Mouse (Mus musculus) induced T-regulatory cell, adult 2 months (primary cell): ENCODE measurements around the gene Rtbdn.
A peak's percentile ranks its signal among the peaks of the same experiment; 100 is the strongest.

Experiments
- DNase-seq: peaks from one replicate; pipeline ENCODE4 v3.0.0-alpha.2; 2012; ENCODE audit warnings: low read depth

Gene Rtbdn

GRCm38 (mm10) chr8:84925557-84925956, 21.2 kb upstream of the Rtbdn start:
- DNase-seq = no peak

- DNase-seq = no peak
These were observed 19.3 kb upstream of the Rtbdn start for GRCm38 (mm10) chr8:84927513-84927912.

- peak; percentile 81 for DNase-seq
These were observed 18.1 kb upstream of the Rtbdn start for GRCm38 (mm10) chr8:84928456-84929306.

DNA sequence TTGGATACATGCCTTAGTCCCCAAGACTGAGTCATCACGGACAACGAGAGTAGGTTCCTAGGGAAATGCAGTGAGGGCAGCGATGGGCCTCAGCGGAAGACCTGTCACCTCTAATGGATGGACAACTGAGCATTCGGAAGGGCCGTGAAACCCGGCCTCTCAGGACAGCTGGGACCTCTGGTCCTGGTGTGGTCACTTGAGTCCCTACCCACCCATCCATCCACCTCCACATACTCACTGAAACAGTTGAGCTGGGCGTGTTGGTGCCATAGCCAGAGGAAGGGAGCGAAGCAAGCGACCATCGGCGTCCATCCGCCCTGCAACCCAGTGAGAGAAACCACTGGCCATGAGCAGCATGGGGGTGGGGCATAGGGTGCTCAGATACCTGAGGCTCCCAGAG, 16.2 kb upstream of the Rtbdn start:
- DNase-seq = no peak

- peak; percentile 10 for DNase-seq
These were observed 12.8 kb upstream of the Rtbdn start for GRCm38 (mm10) chr8:84933767-84934559.

DNA sequence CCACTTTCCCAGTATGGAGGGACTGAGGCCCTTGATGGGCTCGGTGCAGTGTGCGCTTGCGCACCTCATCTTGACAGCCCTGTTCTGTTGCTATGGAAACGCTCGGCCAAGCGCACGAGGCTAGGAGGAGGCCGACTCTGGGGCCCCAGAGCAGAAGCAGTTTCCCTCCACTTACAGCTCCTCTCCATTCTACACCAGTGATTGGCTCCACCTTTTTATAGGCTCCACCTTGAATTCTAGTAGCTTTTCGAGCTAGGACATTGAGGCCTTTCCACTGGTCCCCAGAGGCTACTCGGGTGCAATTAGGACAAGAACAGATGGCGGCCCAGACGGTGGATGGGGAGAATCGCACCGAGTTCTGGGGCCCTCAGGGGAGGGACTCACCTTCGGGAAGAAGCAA, 11.9 kb upstream of the Rtbdn start:
- DNase-seq = peak; percentile 48

GRCm38 (mm10) chr8:84935489-84935888, 11.3 kb upstream of the Rtbdn start:
- DNase-seq = no peak

DNA sequence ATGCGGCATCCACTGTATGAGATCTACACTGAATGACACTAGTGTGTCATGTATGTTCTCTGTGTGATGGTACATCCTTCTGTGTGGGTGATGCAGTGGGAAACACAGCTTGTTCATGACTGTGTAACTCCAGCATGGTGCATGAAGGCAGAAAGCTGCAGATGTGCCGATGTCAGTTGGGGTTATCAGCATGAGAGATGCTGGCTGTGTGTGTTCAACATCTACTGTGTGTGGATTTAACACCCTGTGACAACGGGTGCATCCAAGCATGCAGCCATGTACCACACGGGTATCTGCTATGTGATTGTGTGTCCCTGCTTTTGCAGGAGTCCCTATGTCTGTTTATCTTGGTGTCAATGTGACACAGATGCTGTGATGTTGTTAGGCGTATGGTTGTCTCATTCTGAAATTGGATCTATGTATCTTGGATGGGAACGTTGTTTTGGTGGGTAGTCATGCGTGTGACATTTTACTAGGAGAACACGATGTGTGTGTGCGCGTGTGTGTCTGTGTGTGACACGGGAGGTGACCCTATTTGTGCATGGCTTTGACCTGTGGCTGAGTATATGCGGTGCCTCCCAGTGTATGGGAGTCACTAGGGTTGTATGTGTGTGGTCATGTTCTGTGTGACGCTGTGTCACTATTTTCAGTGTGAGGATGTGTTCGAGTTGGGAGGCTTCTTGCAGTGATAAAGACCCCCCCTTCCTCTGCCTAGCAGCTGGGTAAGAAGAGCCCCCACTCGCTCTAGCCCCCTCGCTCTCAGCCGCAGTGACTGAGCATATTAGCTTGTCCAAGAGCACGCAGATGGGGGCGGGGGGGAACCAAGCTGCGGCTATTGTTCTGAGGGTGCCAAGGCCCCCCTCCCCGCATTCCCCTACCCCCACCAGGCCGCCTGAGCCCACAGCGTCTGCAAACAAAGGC, 10.5 kb upstream of the Rtbdn start:
- DNase-seq = no peak

DNA sequence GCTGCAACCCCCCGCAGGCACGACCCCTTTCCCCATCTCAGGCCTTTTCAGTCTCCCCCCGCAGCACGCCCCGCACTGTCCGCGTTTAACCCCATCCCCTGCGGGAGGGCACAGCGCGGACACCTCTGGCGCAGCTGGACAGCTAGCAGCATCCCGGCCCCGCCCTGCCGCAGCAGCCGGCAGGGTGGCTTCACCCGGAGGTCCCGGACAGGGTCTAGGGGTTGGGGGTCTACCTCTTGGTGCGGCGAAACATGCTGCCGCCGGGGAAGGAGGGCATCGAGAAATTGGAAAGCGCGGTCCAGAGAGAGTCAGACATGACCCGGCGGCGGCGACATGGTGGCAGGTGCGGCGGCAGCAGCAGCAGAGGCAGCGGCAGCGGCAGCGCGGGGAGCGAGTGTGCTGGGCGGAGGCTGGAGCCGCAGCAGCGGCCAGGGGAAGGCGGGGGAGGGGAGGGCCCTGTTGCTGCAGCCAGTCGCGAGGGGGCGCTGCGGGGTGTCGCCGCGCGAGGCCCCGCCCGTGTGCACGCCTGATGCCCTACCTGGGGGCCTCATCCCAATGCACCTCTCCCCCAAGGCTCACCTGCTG, 9.7 kb upstream of the Rtbdn start, which contains the start of gene Mast1:
Gene Mast1, minus strand, starts transcription at position 398 of the 585 bp plus-strand sequence.
- peak; percentile 77 for DNase-seq

DNA sequence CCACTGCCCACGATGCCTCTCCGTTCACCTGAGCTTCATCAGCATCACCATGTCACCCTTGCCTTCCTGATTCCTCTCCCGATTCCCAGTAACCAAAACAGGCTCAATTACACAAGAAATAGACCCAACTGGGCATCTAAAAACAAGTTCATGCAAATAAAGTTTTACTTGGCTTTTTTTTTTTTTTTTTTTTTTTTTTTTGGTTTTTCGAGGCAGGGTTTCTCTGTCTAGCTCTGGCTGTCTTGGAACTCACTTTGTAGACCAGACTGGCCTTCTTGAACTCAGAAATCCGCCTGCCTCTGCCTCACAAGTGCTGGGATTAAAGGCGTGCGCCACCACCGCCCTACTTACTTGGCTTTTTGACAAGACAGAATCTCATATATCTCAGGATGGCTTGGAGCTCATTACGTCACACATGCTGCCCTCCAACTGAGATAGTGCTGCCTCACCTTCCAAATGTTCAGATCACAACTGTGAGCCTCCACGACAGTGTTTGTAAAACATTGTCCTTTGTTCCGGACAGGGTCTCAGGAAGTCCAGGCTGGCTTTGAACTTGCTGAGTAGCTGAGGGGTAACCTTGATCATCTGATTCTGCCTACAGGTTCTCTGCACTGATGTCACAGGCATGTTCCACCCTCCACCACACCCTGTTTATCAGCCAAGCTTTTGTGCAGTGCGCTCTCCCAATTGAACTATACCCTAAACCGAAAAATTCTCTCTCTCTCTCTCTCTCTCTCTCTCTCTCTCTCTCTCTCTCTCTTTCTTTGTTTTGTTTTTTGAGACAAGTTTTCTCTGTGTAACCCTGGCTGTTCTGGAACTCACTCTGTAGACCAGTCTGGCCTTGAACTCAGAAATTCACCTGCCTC, 8.9 kb upstream of the Rtbdn start:
- DNase-seq = no peak

DNA sequence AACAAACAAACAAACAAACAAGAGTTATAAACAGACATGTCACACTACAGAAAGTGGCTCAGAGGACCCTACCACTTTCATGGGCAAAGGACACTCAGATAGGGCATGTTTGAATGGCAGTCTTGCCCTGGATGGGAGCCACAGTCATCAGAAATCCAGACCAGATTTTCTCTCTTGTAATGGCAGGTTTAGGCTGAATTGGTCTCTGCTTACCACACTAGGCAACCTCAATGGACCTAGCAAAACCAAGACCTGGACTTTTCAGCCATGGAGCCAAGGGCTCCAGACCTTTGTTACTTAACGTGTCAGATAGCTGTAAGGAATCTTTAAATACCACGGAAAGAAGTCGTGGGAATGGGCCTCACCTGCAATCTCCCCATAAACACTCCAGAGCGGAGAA, 3.1 kb upstream of the Rtbdn start:
- DNase-seq = no peak

DNA sequence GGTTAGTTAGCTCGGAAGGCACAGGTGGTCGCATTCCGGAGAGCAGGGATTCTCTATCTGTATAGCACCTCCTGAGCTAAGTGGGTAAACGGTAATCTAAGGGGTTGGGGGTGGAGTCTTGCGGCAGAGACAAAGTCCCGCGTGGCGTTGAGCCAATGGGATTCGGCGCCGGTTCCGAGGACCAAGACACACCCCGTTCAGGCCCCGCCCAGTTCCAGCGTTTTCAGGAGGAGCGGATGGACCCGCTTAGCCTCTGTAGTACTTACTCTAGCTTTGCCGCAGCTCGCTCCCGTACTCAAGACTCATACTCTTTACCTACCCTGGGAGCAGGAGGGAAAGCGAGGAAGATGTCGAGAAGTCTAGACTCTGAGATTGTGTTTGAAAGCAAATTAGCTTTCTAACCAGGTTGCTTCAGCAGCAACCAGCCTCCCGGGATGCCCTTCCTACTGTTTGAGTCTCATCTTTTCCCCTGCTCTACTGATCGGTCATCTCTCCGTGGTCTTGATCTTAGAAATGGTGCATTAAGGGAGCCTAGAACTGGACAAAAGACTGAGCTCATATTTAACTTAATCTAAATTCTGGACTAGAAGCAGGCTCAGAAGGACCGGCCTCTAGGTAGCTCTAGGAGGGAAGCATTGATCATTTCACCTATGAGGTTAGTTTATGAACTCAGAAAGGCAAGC, 2.2 kb upstream of the Rtbdn start:
- DNase-seq = peak; percentile 71

DNA sequence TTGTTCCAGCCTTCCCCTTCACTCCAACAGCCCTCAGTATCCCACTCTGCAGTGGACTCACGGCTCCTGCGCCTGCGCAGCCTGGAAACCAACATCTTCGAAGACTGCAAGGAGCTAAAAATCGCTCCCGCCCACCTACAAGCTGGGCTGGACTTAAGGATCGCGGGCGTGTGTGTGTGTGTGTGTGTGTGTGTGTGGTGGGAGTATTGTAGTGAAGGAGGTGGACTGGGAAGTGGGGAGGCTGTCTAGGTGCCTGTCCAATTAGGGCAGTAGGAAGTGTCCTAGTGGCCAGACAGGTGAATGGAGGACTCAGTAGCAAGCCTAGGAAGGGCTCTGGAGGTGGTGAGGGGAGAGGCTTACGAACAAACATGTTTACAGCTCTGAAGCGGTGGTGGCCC, 1.6 kb upstream of the Rtbdn start:
- no peak for DNase-seq

- DNase-seq = no peak
These were observed 911 bp upstream of the Rtbdn start for GRCm38 (mm10) chr8:84945633-84946527.

- DNase-seq = peak; percentile 74
These were observed 402 bp downstream of the Rtbdn start for GRCm38 (mm10) chr8:84947241-84947545.

DNA sequence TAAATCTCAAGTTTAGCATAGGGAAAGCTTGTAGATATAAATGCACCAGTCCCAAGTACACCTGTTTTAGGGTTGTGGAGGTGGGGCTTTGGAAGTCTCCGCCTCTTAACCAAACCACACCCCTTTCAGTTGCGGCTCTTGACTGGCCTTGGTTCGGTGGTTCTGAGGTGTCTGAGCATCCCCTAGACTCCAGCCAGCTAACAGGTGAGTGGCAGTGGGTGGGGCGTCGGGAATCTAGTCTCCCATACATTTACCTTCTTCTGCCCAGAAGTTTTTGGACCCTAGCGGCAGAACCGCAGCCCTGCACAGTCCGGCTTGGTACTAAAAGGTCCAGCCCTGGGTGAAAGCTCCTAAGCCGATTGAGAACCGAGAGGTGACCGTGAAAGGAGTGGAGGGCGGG, 3.0 kb downstream of the Rtbdn start:
- no peak for DNase-seq

DNA sequence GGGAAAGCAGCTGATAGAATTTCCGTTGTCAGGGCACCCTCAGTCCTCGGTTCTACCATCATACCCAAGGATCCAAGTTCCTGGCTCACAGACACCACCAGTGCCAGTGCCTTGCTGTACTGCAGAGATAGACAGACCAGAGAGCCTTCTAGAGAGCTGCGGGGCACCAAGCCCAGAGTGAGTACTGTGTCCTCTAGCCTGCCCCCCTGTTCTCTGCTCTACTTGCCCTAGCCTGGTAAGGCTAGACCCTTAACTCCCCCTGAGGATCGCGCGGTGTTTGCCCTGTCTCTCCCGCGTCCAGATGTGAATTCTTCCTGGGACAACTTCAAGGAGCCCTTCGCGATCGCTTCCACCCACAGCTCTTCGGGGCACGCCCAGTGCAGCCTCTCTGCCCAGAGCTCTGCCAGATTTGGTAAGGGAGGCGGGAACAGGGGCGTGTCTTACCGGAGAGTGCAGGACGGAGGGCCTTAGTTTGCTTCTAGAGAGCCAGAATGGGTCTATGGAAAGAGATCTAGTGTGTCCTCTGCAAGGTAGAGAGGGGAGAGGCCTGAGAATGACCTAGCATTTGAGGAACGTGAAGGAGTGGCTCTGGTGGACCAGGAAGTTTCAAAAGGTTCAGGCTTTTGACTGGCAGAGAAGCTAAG, 5.9 kb downstream of the Rtbdn start:
- DNase-seq = peak; percentile 64

GRCm38 (mm10) chr8:84956768-84957167, 10.0 kb downstream of the Rtbdn start:
- peak; percentile 88 for DNase-seq

DNA sequence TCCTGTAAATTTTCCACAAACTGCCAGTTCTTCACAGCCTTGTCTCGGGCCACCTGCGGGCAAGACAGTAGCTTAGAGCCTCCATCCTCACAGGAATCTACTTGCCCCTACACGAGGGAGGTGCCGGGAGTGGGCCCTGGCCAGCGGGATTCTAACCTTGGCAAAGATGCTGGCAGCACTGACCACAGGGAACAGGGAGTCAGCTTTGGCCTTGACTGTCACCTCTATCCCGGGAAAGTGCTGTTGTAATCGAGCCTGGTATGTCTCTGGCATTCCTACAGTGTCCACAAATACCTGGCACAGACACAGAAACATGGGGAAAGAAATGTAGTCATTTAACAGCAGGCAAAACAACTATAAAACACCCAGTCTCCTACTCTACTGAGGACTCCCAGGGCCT, 13.0 kb downstream of the Rtbdn start:
- no peak for DNase-seq
